Mouse (Mus musculus) C2C12 (cell line): ENCODE data around the gene Frmd4b. TPM values are rescaled to one million over a fixed set of nuclear protein-coding genes. Genes with fewer than 3 reads are reported as not detected.
A peak's percentile ranks its signal among the peaks of the same experiment; 100 is the strongest.
"Not testable (repeated sequence)": the region's sequence is repeated elsewhere in the genome, so short reads cannot be mapped to it uniquely, and the experiment has no call there.

Experiments
- H3K27me3 ChIP-seq: one replicate; pipeline ENCODE4 v1.6.1; 2011; ENCODE audit not compliant: control insufficient read depth, insufficient read depth, insufficient read length
- H3K36me3 ChIP-seq: one replicate; pipeline ENCODE4 v1.6.1; 2011; ENCODE audit not compliant: control insufficient read depth, insufficient read depth
- H3K4me3 ChIP-seq: one replicate; pipeline ENCODE4 v1.5.1; 2011; ENCODE audit warnings: mild to moderate bottlenecking, control low read depth; ENCODE audit not compliant: poor library complexity, insufficient read depth, severe bottlenecking
- H3K79me2 ChIP-seq: one replicate; pipeline ENCODE4 v1.6.1; 2011; ENCODE audit not compliant: control insufficient read depth, insufficient read depth
- H3K79me3 ChIP-seq: one replicate; pipeline ENCODE4 v1.6.1; 2011; ENCODE audit warnings: low read depth, control low read depth
- H3ac ChIP-seq: one replicate; pipeline ENCODE3; 2011; ENCODE audit warnings: low read depth; ENCODE audit not compliant: control insufficient read depth, insufficient read length
- CEBPB ChIP-seq: IDR thresholded peaks from one replicate; pipeline ENCODE4 v1.6.1; 2011; ENCODE audit warnings: low read depth, mild to moderate bottlenecking, control low read depth, moderate library complexity
- CTCF ChIP-seq: IDR thresholded peaks from one replicate; pipeline ENCODE4 v1.5.1; 2011; ENCODE audit not compliant: control insufficient read depth, insufficient read depth, insufficient read length
- FOSL1 ChIP-seq: IDR thresholded peaks from one replicate; pipeline ENCODE4 v1.8.0; 2011; ENCODE audit warnings: mild to moderate bottlenecking, low read length; ENCODE audit not compliant: poor library complexity, insufficient read depth, severe bottlenecking
- MAX ChIP-seq: IDR thresholded peaks from one replicate; pipeline ENCODE4 v1.6.1; 2011; ENCODE audit warnings: mild to moderate bottlenecking, control low read depth
- MYOD1 ChIP-seq: IDR thresholded peaks from one replicate; pipeline ENCODE4 v1.6.1; 2011; ENCODE audit warnings: low read depth; ENCODE audit not compliant: control insufficient read depth, insufficient read length
- MYOG ChIP-seq: IDR thresholded peaks from one replicate; pipeline ENCODE4 v1.6.1; 2011; ENCODE audit not compliant: control insufficient read depth, insufficient read length; ENCODE audit errors: extremely low read depth
- USF1 ChIP-seq: IDR thresholded peaks from one replicate; pipeline ENCODE4 v1.6.1; 2011; ENCODE audit warnings: low read depth, mild to moderate bottlenecking, control low read depth, moderate library complexity
- polyA plus RNA-seq: library from polyadenylated mRNA; unstranded; fragments of >200 nt; fragmentation: generic; extraction: Trizol; gene quantifications from one replicate; pipeline ENCODE4 v1.2.1, GENCODE M21; 2012; ENCODE audit warnings: missing spikeins

Frmd4b gene
- polyA plus RNA-seq, 1 experiment, result not detected

GRCm38 (mm10) chr6:97266661-97267060 is 350.7 kb downstream of the Frmd4b start:
- Histone ChIP-seq H3K79me3 (no peaks in the 10 kb centered on the region), H3ac (no peak overlapping the region), H3K79me2 (no peaks in the 10 kb centered on the region), H3K4me3 (no peak overlapping the region), H3K27me3 (no peaks in the 10 kb centered on the region), H3K36me3 (no peaks in the 10 kb centered on the region)
- TF ChIP-seq CTCF (no peak), MYOD1 (no peak), MYOG (no peak), CEBPB (no peak), FOSL1 (no peak), MAX (no peak), USF1 (no peak)

GRCm38 (mm10) chr6:97265705-97266104 is 351.6 kb downstream of the Frmd4b start:
- no peaks in the 10 kb centered on the region for H3K27me3 ChIP-seq
- TF ChIP-seq FOSL1 (no peak), MYOG (no peak), CEBPB (no peak), MYOD1 (no peak), CTCF (no peak), USF1 (no peak), MAX (no peak)
- no peaks in the 10 kb centered on the region for H3K79me2 ChIP-seq
- no peaks in the 10 kb centered on the region for H3K79me3 ChIP-seq
- H3K36me3 ChIP-seq, result no peaks in the 10 kb centered on the region
- H3ac ChIP-seq, result no peak overlapping the region
- no peak overlapping the region for H3K4me3 ChIP-seq

GRCm38 (mm10) chr6:97265240-97265639 is 352.1 kb downstream of the Frmd4b start:
- no peak overlapping the region for H3K4me3 ChIP-seq
- H3K27me3 ChIP-seq, result no peaks in the 10 kb centered on the region
- TF ChIP-seq USF1, result no peak
- TF ChIP-seq CTCF, result no peak
- TF ChIP-seq FOSL1, result no peak
- TF ChIP-seq CEBPB, result no peak
- TF ChIP-seq MYOG, result no peak
- H3K79me3 ChIP-seq, result no peaks in the 10 kb centered on the region
- no peaks in the 10 kb centered on the region for H3K79me2 ChIP-seq
- no peak overlapping the region for H3ac ChIP-seq
- H3K36me3 ChIP-seq, result no peaks in the 10 kb centered on the region

GRCm38 (mm10) chr6:97263750-97264149 is 353.6 kb downstream of the Frmd4b start:
- not testable (repeated sequence) for H3K36me3 ChIP-seq, H3K27me3 ChIP-seq, H3K79me3 ChIP-seq, H3K79me2 ChIP-seq, H3ac ChIP-seq, H3K4me3 ChIP-seq

- TF ChIP-seq USF1 (no peak), CEBPB (no peak), MYOG (no peak), MAX (no peak), CTCF (no peak), FOSL1 (no peak), MYOD1 (no peak)
- no peak overlapping the region for H3ac ChIP-seq
These were observed 355.1 kb downstream of the Frmd4b start for GRCm38 (mm10) chr6:97262229-97262628.

GRCm38 (mm10) chr6:97259926-97260325 is 357.4 kb downstream of the Frmd4b start:
- not testable (repeated sequence) for H3K79me2 ChIP-seq, H3K79me3 ChIP-seq, H3ac ChIP-seq, H3K27me3 ChIP-seq, H3K4me3 ChIP-seq, H3K36me3 ChIP-seq
- TF ChIP-seq MYOD1, result peak; percentile 89

More at GRCm38 (mm10) chr6:97262229-97262628, 355.1 kb downstream of the Frmd4b start:
- Histone ChIP-seq H3K36me3 (no peaks in the 10 kb centered on the region), H3K4me3 (no peak overlapping the region), H3K27me3 (no peaks in the 10 kb centered on the region), H3K79me2 (no peaks in the 10 kb centered on the region), H3K79me3 (no peaks in the 10 kb centered on the region)

GRCm38 (mm10) chr6:97258489-97258888 is 358.9 kb downstream of the Frmd4b start:
- H3K79me3 ChIP-seq, result no peaks in the 10 kb centered on the region
- H3K4me3 ChIP-seq, result no peak overlapping the region
- H3ac ChIP-seq, result no peak overlapping the region
- no peak for TF ChIP-seq FOSL1
- no peaks in the 10 kb centered on the region for H3K36me3 ChIP-seq
- no peaks in the 10 kb centered on the region for H3K27me3 ChIP-seq
- H3K79me2 ChIP-seq, result no peaks in the 10 kb centered on the region
